Mouse (Mus musculus) CD4-positive, CD25-positive, alpha-beta regulatory T cell, adult 2 months (primary cell): Measurements from ENCODE around the gene Etv6.
"Not testable (repeated sequence)": the region's sequence is repeated elsewhere in the genome, so short reads cannot be mapped to it uniquely, and the experiment has no call there.

ENCODE experiments used
- DNase-seq: peaks from one replicate; pipeline ENCODE4 v3.0.0-alpha.2; 2012; ENCODE audit warnings: low read depth, low spot score

The Etv6 gene

GRCm38 (mm10) chr6:134035490-134036405, at the start of gene Etv6:
Etv6 (plus strand) TSS chr6:134035700.
- peak; percentile 86 for DNase-seq

- DNase-seq: peak; percentile 12
Observed at GRCm38 (mm10) chr6:133986161-133986560, 49.3 kb upstream of the Etv6 start.

- DNase-seq: no peak
Observed at GRCm38 (mm10) chr6:133987068-133987591, 48.4 kb upstream of the Etv6 start.

- DNase-seq: no peak
Observed at GRCm38 (mm10) chr6:133988011-133988410, 47.5 kb upstream of the Etv6 start.

GRCm38 (mm10) chr6:133997461-133997860, 38.0 kb upstream of the Etv6 start:
- no peak for DNase-seq

GRCm38 (mm10) chr6:133997935-133998334, 37.6 kb upstream of the Etv6 start:
- no peak for DNase-seq

- DNase-seq: not testable (repeated sequence)
Observed at GRCm38 (mm10) chr6:134014488-134015110, 20.9 kb upstream of the Etv6 start.

GRCm38 (mm10) chr6:134018807-134019206, 16.7 kb upstream of the Etv6 start:
- no peak for DNase-seq

- no peak for DNase-seq
Observed at GRCm38 (mm10) chr6:134020821-134021220, 14.7 kb upstream of the Etv6 start.

GRCm38 (mm10) chr6:134026264-134026663, 9.2 kb upstream of the Etv6 start:
- no peak for DNase-seq

- DNase-seq: no peak
Observed at GRCm38 (mm10) chr6:134027022-134027421, 8.5 kb upstream of the Etv6 start.

- DNase-seq: no peak
Observed at GRCm38 (mm10) chr6:134032451-134032850, 3.0 kb upstream of the Etv6 start.

GRCm38 (mm10) chr6:134034436-134034835, 1.1 kb upstream of the Etv6 start:
- DNase-seq: no peak

GRCm38 (mm10) chr6:134034904-134035489, 503 bp upstream of the Etv6 start:
- peak; percentile 77 for DNase-seq

GRCm38 (mm10) chr6:134036491-134036911, 1.0 kb downstream of the Etv6 start:
- peak; percentile 51 for DNase-seq

GRCm38 (mm10) chr6:134036951-134037431, 1.5 kb downstream of the Etv6 start:
- peak; percentile 38 for DNase-seq

- DNase-seq: no peak
Observed at GRCm38 (mm10) chr6:134037960-134038359, 2.5 kb downstream of the Etv6 start.

- DNase-seq: no peak
Observed at GRCm38 (mm10) chr6:134038881-134039280, 3.4 kb downstream of the Etv6 start.

GRCm38 (mm10) chr6:134039351-134039750, 3.9 kb downstream of the Etv6 start:
- DNase-seq: no peak

GRCm38 (mm10) chr6:134040312-134040711, 4.8 kb downstream of the Etv6 start:
- DNase-seq: no peak

GRCm38 (mm10) chr6:134041286-134041685, 5.8 kb downstream of the Etv6 start:
- no peak for DNase-seq

- DNase-seq: no peak
Observed at GRCm38 (mm10) chr6:134041916-134042315, 6.4 kb downstream of the Etv6 start.
